Mouse (Mus musculus): Measurements from ENCODE around the gene AC124108.1. TPM values are rescaled to one million over a fixed set of nuclear protein-coding genes. Genes with fewer than 3 reads are reported as not detected.
A peak's percentile ranks its signal among the peaks of the same experiment; 100 is the strongest.

AC124108.1 gene
- polyA plus RNA-seq, 1 experiment from 2014 or later: not detected

GRCm38 (mm10) chr1:132165859-132166258 lies 25.4 kb upstream of the AC124108.1 start:
- Histone ChIP-seq H3K36me3 (ENCODE audit: control insufficient read depth, insufficient read depth, low read length) (no peaks in the 10 kb centered on the region), H3K9me3 (ENCODE audit: control insufficient read depth, low read length) (0 out of 2 replicates have a peak, but pooled peaks cover 4% of the 10 kb centered on the region), H3K4me1 (ENCODE audit: control insufficient read depth in 2 of 2, insufficient read depth in 2 of 2, low read length in 2 of 2) (peaks cover 0 to 4% of the 10 kb centered on the region in 2 experiments; a peak in 2 of 4 replicates), H3K4me3 (ENCODE audit: control insufficient read depth in 1 of 2, insufficient read depth in 1 of 2, low read depth in 1 of 2, low read length in 2 of 2) (no peak overlapping the region), H3K4me2 (ENCODE audit: low read length) (no peak overlapping the region), H3K27me3 (ENCODE audit: control insufficient read depth, insufficient read depth, low read length) (peaks cover 4% of the 10 kb centered on the region), H3K9ac (ENCODE audit: low read length) (no peak overlapping the region), H3K27ac (replicated peaks in 1 of 2; ENCODE audit: control insufficient read depth in 1 of 2, insufficient read depth in 1 of 2, low read depth in 2 of 2, low read length in 2 of 2) (no peak overlapping the region)
- 51% methylated on average over 3 of the region's 3 CpGs for WGBS
- no peak for ATAC-seq (ENCODE audit: insufficient number of reproducible peaks, insufficient read depth, low FRiP score, low read depth)

GRCm38 (mm10) chr1:132168115-132168767 lies 23.0 kb upstream of the AC124108.1 start:
- peak overlapping the region; percentile 16 to 33; a peak in 3 of 4 replicates for H3K4me3 ChIP-seq (ENCODE audit: control insufficient read depth in 1 of 2, insufficient read depth in 1 of 2, low read depth in 1 of 2, low read length in 2 of 2)
- 7% methylated on average over 12 of the region's 12 CpGs for WGBS
- ATAC-seq (ENCODE audit: insufficient number of reproducible peaks, insufficient read depth, low FRiP score, low read depth): no peak

GRCm38 (mm10) chr1:132170698-132171097 lies 20.6 kb upstream of the AC124108.1 start:
- Histone ChIP-seq H3K36me3 (ENCODE audit: control insufficient read depth, insufficient read depth, low read length) (no peaks in the 10 kb centered on the region), H3K4me2 (ENCODE audit: low read length) (no peak overlapping the region), H3K9ac (ENCODE audit: low read length) (no peak overlapping the region), H3K27ac (replicated peaks in 1 of 2; ENCODE audit: control insufficient read depth in 1 of 2, insufficient read depth in 1 of 2, low read depth in 2 of 2, low read length in 2 of 2) (no peak overlapping the region), H3K9me3 (ENCODE audit: control insufficient read depth, low read length) (0 out of 2 replicates have a peak, but pooled peaks cover 4% of the 10 kb centered on the region), H3K4me1 (ENCODE audit: control insufficient read depth in 2 of 2, insufficient read depth in 2 of 2, low read length in 2 of 2) (peaks cover 0 to 4% of the 10 kb centered on the region in 2 experiments; a peak in 2 of 4 replicates), H3K4me3 (ENCODE audit: control insufficient read depth in 1 of 2, insufficient read depth in 1 of 2, low read depth in 1 of 2, low read length in 2 of 2) (no peak overlapping the region), H3K27me3 (ENCODE audit: control insufficient read depth, insufficient read depth, low read length) (peaks cover 4% of the 10 kb centered on the region)
- no peak for ATAC-seq (ENCODE audit: insufficient number of reproducible peaks, insufficient read depth, low FRiP score, low read depth)
- 52% methylated on average over 6 of the region's 6 CpGs for WGBS

More at GRCm38 (mm10) chr1:132168115-132168767, 23.0 kb upstream of the AC124108.1 start:
- no peak overlapping the region for H3K27ac ChIP-seq (replicated peaks in 1 of 2; ENCODE audit: control insufficient read depth in 1 of 2, insufficient read depth in 1 of 2, low read depth in 2 of 2, low read length in 2 of 2)
- H3K9ac ChIP-seq (ENCODE audit: low read length): peak overlapping the region; percentile 9; the same call in 1 of the 2 replicates
- peaks cover 0 to 4% of the 10 kb centered on the region in 2 experiments; a peak in 2 of 4 replicates for H3K4me1 ChIP-seq (ENCODE audit: control insufficient read depth in 2 of 2, insufficient read depth in 2 of 2, low read length in 2 of 2)
- peaks cover 4% of the 10 kb centered on the region for H3K27me3 ChIP-seq (ENCODE audit: control insufficient read depth, insufficient read depth, low read length)
- H3K9me3 ChIP-seq (ENCODE audit: control insufficient read depth, low read length): 0 out of 2 replicates have a peak, but pooled peaks cover 4% of the 10 kb centered on the region
- H3K4me2 ChIP-seq (ENCODE audit: low read length): peak overlapping the region; percentile 60
- H3K36me3 ChIP-seq (ENCODE audit: control insufficient read depth, insufficient read depth, low read length): no peaks in the 10 kb centered on the region

- Histone ChIP-seq H3K4me2 (ENCODE audit: low read length) (no peak overlapping the region), H3K9ac (ENCODE audit: low read length) (no peak overlapping the region), H3K4me3 (ENCODE audit: control insufficient read depth in 1 of 2, insufficient read depth in 1 of 2, low read depth in 1 of 2, low read length in 2 of 2) (no peak overlapping the region), H3K27me3 (ENCODE audit: control insufficient read depth, insufficient read depth, low read length) (peaks cover 4% of the 10 kb centered on the region), H3K9me3 (ENCODE audit: control insufficient read depth, low read length) (no peaks in the 10 kb centered on the region), H3K4me1 (ENCODE audit: control insufficient read depth in 2 of 2, insufficient read depth in 2 of 2, low read length in 2 of 2) (peaks cover 0 to 4% of the 10 kb centered on the region in 2 experiments; a peak in 2 of 4 replicates), H3K36me3 (ENCODE audit: control insufficient read depth, insufficient read depth, low read length) (no peaks in the 10 kb centered on the region), H3K27ac (replicated peaks in 1 of 2; ENCODE audit: control insufficient read depth in 1 of 2, insufficient read depth in 1 of 2, low read depth in 2 of 2, low read length in 2 of 2) (no peak overlapping the region)
- 21% methylated on average over 2 of the region's 2 CpGs for WGBS
- ATAC-seq (ENCODE audit: insufficient number of reproducible peaks, insufficient read depth, low FRiP score, low read depth): no peak
Observed at GRCm38 (mm10) chr1:132171619-132172018, 19.6 kb upstream of the AC124108.1 start.

GRCm38 (mm10) chr1:132186303-132186702 lies 5.0 kb upstream of the AC124108.1 start:
- no peak overlapping the region for H3K27ac ChIP-seq (replicated peaks in 1 of 2; ENCODE audit: control insufficient read depth in 1 of 2, insufficient read depth in 1 of 2, low read depth in 2 of 2, low read length in 2 of 2)
- peaks cover 62% of the 10 kb centered on the region for H3K27me3 ChIP-seq (ENCODE audit: control insufficient read depth, insufficient read depth, low read length)
- 69% methylated on average over 4 of the region's 4 CpGs for WGBS

GRCm38 (mm10) chr1:132188442-132189066 lies 2.7 kb upstream of the AC124108.1 start:
- WGBS: 23% methylated on average over 9 of the region's 9 CpGs
- H3K9me3 ChIP-seq (ENCODE audit: control insufficient read depth, low read length): no peaks in the 10 kb centered on the region
- H3K27me3 ChIP-seq (ENCODE audit: control insufficient read depth, insufficient read depth, low read length): peaks cover 78% of the 10 kb centered on the region
- H3K4me1 ChIP-seq (ENCODE audit: control insufficient read depth in 2 of 2, insufficient read depth in 2 of 2, low read length in 2 of 2): peaks cover 3 to 17% of the 10 kb centered on the region in 2 experiments; a peak in 3 of 4 replicates
- H3K4me3 ChIP-seq (ENCODE audit: control insufficient read depth in 1 of 2, insufficient read depth in 1 of 2, low read depth in 1 of 2, low read length in 2 of 2): no peak overlapping the region
- H3K36me3 ChIP-seq (ENCODE audit: control insufficient read depth, insufficient read depth, low read length): no peaks in the 10 kb centered on the region
- H3K4me2 ChIP-seq (ENCODE audit: low read length): no peak overlapping the region
- no peak overlapping the region for H3K27ac ChIP-seq (replicated peaks in 1 of 2; ENCODE audit: control insufficient read depth in 1 of 2, insufficient read depth in 1 of 2, low read depth in 2 of 2, low read length in 2 of 2)
- ATAC-seq (ENCODE audit: insufficient number of reproducible peaks, insufficient read depth, low FRiP score, low read depth): no peak
- no peak overlapping the region for H3K9ac ChIP-seq (ENCODE audit: low read length)

More at GRCm38 (mm10) chr1:132186303-132186702, 5.0 kb upstream of the AC124108.1 start:
- Histone ChIP-seq H3K4me2 (ENCODE audit: low read length) (no peak overlapping the region), H3K36me3 (ENCODE audit: control insufficient read depth, insufficient read depth, low read length) (no peaks in the 10 kb centered on the region), H3K9me3 (ENCODE audit: control insufficient read depth, low read length) (no peaks in the 10 kb centered on the region), H3K9ac (ENCODE audit: low read length) (no peak overlapping the region), H3K4me1 (ENCODE audit: control insufficient read depth in 2 of 2, insufficient read depth in 2 of 2, low read length in 2 of 2) (peaks cover 0 to 8% of the 10 kb centered on the region in 2 experiments; a peak in 2 of 4 replicates), H3K4me3 (ENCODE audit: control insufficient read depth in 1 of 2, insufficient read depth in 1 of 2, low read depth in 1 of 2, low read length in 2 of 2) (no peak overlapping the region)
- no peak for ATAC-seq (ENCODE audit: insufficient number of reproducible peaks, insufficient read depth, low FRiP score, low read depth)

- no peak for ATAC-seq (ENCODE audit: insufficient number of reproducible peaks, insufficient read depth, low FRiP score, low read depth)
- 55% methylated on average over 4 of the region's 4 CpGs for WGBS
Observed at GRCm38 (mm10) chr1:132189231-132189630, 2.0 kb upstream of the AC124108.1 start.

More at GRCm38 (mm10) chr1:132189231-132189630, 2.0 kb upstream of the AC124108.1 start:
- Histone ChIP-seq H3K36me3 (ENCODE audit: control insufficient read depth, insufficient read depth, low read length) (no peaks in the 10 kb centered on the region), H3K4me2 (ENCODE audit: low read length) (no peak overlapping the region), H3K27me3 (ENCODE audit: control insufficient read depth, insufficient read depth, low read length) (peaks cover 79% of the 10 kb centered on the region), H3K27ac (replicated peaks in 1 of 2; ENCODE audit: control insufficient read depth in 1 of 2, insufficient read depth in 1 of 2, low read depth in 2 of 2, low read length in 2 of 2) (no peak overlapping the region), H3K9me3 (ENCODE audit: control insufficient read depth, low read length) (no peaks in the 10 kb centered on the region), H3K4me1 (ENCODE audit: control insufficient read depth in 2 of 2, insufficient read depth in 2 of 2, low read length in 2 of 2) (peaks cover 3 to 17% of the 10 kb centered on the region in 2 experiments; a peak in 3 of 4 replicates), H3K4me3 (ENCODE audit: control insufficient read depth in 1 of 2, insufficient read depth in 1 of 2, low read depth in 1 of 2, low read length in 2 of 2) (no peak overlapping the region), H3K9ac (ENCODE audit: low read length) (no peak overlapping the region)
